Mouse (Mus musculus): ENCODE measurements at regions not wholly inside any gene's neighbourhood (a gene's known extent, or its start where the extent isn't known, plus 50 kb on each side); places are given as distances from the start of the nearest gene placed in this dataset. TPM values are rescaled to one million over a fixed set of nuclear protein-coding genes. Genes with fewer than 3 reads are reported as not detected.

GRCm38 (mm10) chr8:107872121-107872520 is 70.3 kb upstream of the Zfhx3 start:
- H3K9me3 ChIP-seq (replicated peaks), result no peaks in the 10 kb centered on the region
- WGBS (ENCODE audit: insufficient replicate concordance), result 70% methylated on average over 11 of the region's 11 CpGs

GRCm38 (mm10) chr8:107876455-107876854 is 66.0 kb upstream of the Zfhx3 start:
- Histone ChIP-seq H3K27me3 (replicated peaks) (no peaks in the 10 kb centered on the region), H3K9ac (no peak overlapping the region), H3K4me1 (no peaks in the 10 kb centered on the region), H3K36me3 (no peaks in the 10 kb centered on the region), H3K27ac (no peak overlapping the region), H3K4me2 (no peak overlapping the region), H3K9me3 (replicated peaks) (no peaks in the 10 kb centered on the region), H3K4me3 (no peak overlapping the region)
- ATAC-seq, result no peak
- 59% methylated on average over 2 of the region's 2 CpGs for WGBS (ENCODE audit: insufficient replicate concordance)

More at GRCm38 (mm10) chr8:107872121-107872520, 70.3 kb upstream of the Zfhx3 start:
- no peak overlapping the region for H3K27ac ChIP-seq
- H3K4me2 ChIP-seq, result no peak overlapping the region
- H3K9ac ChIP-seq, result no peak overlapping the region
- no peak overlapping the region for H3K4me3 ChIP-seq
- no peaks in the 10 kb centered on the region for H3K4me1 ChIP-seq
- no peak for ATAC-seq
- no peaks in the 10 kb centered on the region for H3K36me3 ChIP-seq
- no peaks in the 10 kb centered on the region for H3K27me3 ChIP-seq (replicated peaks)

GRCm38 (mm10) chr8:107881851-107882250 is 60.6 kb upstream of the Zfhx3 start:
- Histone ChIP-seq H3K36me3 (no peaks in the 10 kb centered on the region), H3K27ac (no peak overlapping the region), H3K4me3 (no peak overlapping the region), H3K9ac (no peak overlapping the region), H3K9me3 (replicated peaks) (no peaks in the 10 kb centered on the region), H3K4me2 (no peak overlapping the region), H3K27me3 (replicated peaks) (no peaks in the 10 kb centered on the region), H3K4me1 (no peaks in the 10 kb centered on the region)
- no peak for ATAC-seq
- WGBS (ENCODE audit: insufficient replicate concordance), result 21% methylated on average over 7 of the region's 7 CpGs

- Histone ChIP-seq H3K9me3 (replicated peaks) (no peaks in the 10 kb centered on the region), H3K4me3 (no peak overlapping the region), H3K27me3 (replicated peaks) (no peaks in the 10 kb centered on the region), H3K9ac (no peak overlapping the region), H3K4me2 (no peak overlapping the region), H3K4me1 (no peaks in the 10 kb centered on the region), H3K36me3 (no peaks in the 10 kb centered on the region), H3K27ac (no peak overlapping the region)
- no peak for ATAC-seq
- 43% methylated on average over 7 of the region's 7 CpGs for WGBS (ENCODE audit: insufficient replicate concordance)
Measured at GRCm38 (mm10) chr8:107885547-107885946, 56.9 kb upstream of the Zfhx3 start.

GRCm38 (mm10) chr8:107885971-107886370 is 56.5 kb upstream of the Zfhx3 start:
- Histone ChIP-seq H3K9ac (no peak overlapping the region), H3K36me3 (no peaks in the 10 kb centered on the region), H3K27ac (no peak overlapping the region), H3K27me3 (replicated peaks) (no peaks in the 10 kb centered on the region), H3K4me3 (no peak overlapping the region), H3K4me2 (no peak overlapping the region), H3K9me3 (replicated peaks) (no peaks in the 10 kb centered on the region), H3K4me1 (no peaks in the 10 kb centered on the region)
- 62% methylated on average over 5 of the region's 5 CpGs for WGBS (ENCODE audit: insufficient replicate concordance)
- no peak for ATAC-seq

GRCm38 (mm10) chr8:107886516-107887253 is 55.8 kb upstream of the Zfhx3 start:
- Histone ChIP-seq H3K4me1 (no peaks in the 10 kb centered on the region), H3K27me3 (replicated peaks) (no peaks in the 10 kb centered on the region), H3K27ac (no peak overlapping the region), H3K36me3 (no peaks in the 10 kb centered on the region), H3K4me2 (no peak overlapping the region), H3K9me3 (replicated peaks) (no peaks in the 10 kb centered on the region), H3K9ac (no peak overlapping the region), H3K4me3 (no peak overlapping the region)
- 67% methylated on average over 19 of the region's 19 CpGs for WGBS (ENCODE audit: insufficient replicate concordance)
- ATAC-seq, result no peak

- 55% methylated on average over 10 of the region's 10 CpGs for WGBS (ENCODE audit: insufficient replicate concordance)
- Histone ChIP-seq H3K4me2 (no peak overlapping the region), H3K27ac (no peak overlapping the region), H3K27me3 (replicated peaks) (no peaks in the 10 kb centered on the region), H3K36me3 (no peaks in the 10 kb centered on the region), H3K4me3 (no peak overlapping the region), H3K9ac (no peak overlapping the region), H3K9me3 (replicated peaks) (no peaks in the 10 kb centered on the region), H3K4me1 (no peaks in the 10 kb centered on the region)
- no peak for ATAC-seq
Measured at GRCm38 (mm10) chr8:107887333-107887732, 55.1 kb upstream of the Zfhx3 start.

GRCm38 (mm10) chr8:107890922-107891321 is 51.5 kb upstream of the Zfhx3 start:
- H3K4me3 ChIP-seq, result no peak overlapping the region
- 58% methylated on average over 5 of the region's 5 CpGs for WGBS (ENCODE audit: insufficient replicate concordance)
- H3K4me2 ChIP-seq, result no peak overlapping the region
- H3K27me3 ChIP-seq (replicated peaks), result no peaks in the 10 kb centered on the region
- H3K9me3 ChIP-seq (replicated peaks), result no peaks in the 10 kb centered on the region
- H3K4me1 ChIP-seq, result no peaks in the 10 kb centered on the region
- ATAC-seq, result no peak
- H3K9ac ChIP-seq, result no peak overlapping the region
- H3K27ac ChIP-seq, result no peak overlapping the region
- no peaks in the 10 kb centered on the region for H3K36me3 ChIP-seq

Small RNAs in the stretch of these regions (microRNA-seq; reads per million reads assigned to microRNA genes)
- gene Gm22825, result not detected
- gene Gm23646, result not detected
